ENCODE assay signal across 8 mouse cellular contexts in genomic region chr10:13963908-13964500, GRCm38 (mm10). TPM values are rescaled to one million over a fixed set of nuclear protein-coding genes. Genes with fewer than 3 reads are reported as not detected.
DNase-seq lines count a peak whose midpoint lies in the region; ATAC-seq and TF ChIP-seq lines count a peak whose summit lies in the region.

No protein-coding gene starts in this region.

- H3K36me3 ChIP-seq in kidney, postnatal 0 days (ENCODE audit: insufficient read depth, low read length) = no peaks in the 10 kb centered on the region
- no peaks in the 10 kb centered on the region for H3K36me3 ChIP-seq in hindbrain, embryonic 15.5 days
- H3K36me3 ChIP-seq in midbrain, postnatal 0 days (ENCODE audit: insufficient read depth, low read length) = no peaks in the 10 kb centered on the region

- no peaks in the 10 kb centered on the region for H3K27me3 ChIP-seq in kidney, postnatal 0 days (ENCODE audit: insufficient read depth, low read length)
- no peaks in the 10 kb centered on the region; the same call in 1 of the 2 replicates for H3K27me3 ChIP-seq in hindbrain, embryonic 15.5 days
- H3K27me3 ChIP-seq in midbrain, postnatal 0 days (ENCODE audit: insufficient read depth, low read length) = no peaks in the 10 kb centered on the region

- WGBS in kidney, postnatal 0 days = 14% methylated on average over 8 of the region's 8 CpGs
- 11% methylated on average over 8 of the region's 8 CpGs for WGBS in hindbrain, embryonic 15.5 days
- 7% methylated on average over 8 of the region's 8 CpGs for WGBS in midbrain, postnatal 0 days

- TF ChIP-seq POLR2A in cortical plate, adult 2 months (IDR thresholded peaks at IDR 0.05; ENCODE audit: extremely low read depth, insufficient read depth, low read length) = no peak

- H3K4me2 ChIP-seq in kidney, postnatal 0 days (ENCODE audit: low read length) = peak overlapping the region; percentile 87
- peak overlapping the region; percentile 91 for H3K4me2 ChIP-seq in hindbrain, embryonic 15.5 days
- peak overlapping the region; percentile 99 for H3K4me2 ChIP-seq in midbrain, postnatal 0 days (ENCODE audit: low read depth, low read length, poor library complexity, severe bottlenecking)

- H3K4me1 ChIP-seq in kidney, postnatal 0 days (replicated peaks; ENCODE audit: insufficient read depth, low read length) = no peaks in the 10 kb centered on the region
- no peaks in the 10 kb centered on the region for H3K4me1 ChIP-seq in cortical plate, adult 2 months (ENCODE audit: control insufficient read depth, insufficient read depth, low read length)
- H3K4me1 ChIP-seq in hindbrain, embryonic 15.5 days (replicated peaks) = peaks cover 9% of the 10 kb centered on the region
- no peaks in the 10 kb centered on the region for H3K4me1 ChIP-seq in midbrain, postnatal 0 days (ENCODE audit: insufficient read depth, low read length)

- no peak for TF ChIP-seq CTCF in kidney, postnatal 0 days (IDR thresholded peaks at IDR 0.05; ENCODE audit: low read depth)
- TF ChIP-seq CTCF in cortical plate, adult 2 months (IDR thresholded peaks at IDR 0.05; ENCODE audit: extremely low read depth, insufficient read depth, low read length) = no peak
- no peak for TF ChIP-seq CTCF in midbrain, postnatal 0 days (IDR thresholded peaks at IDR 0.05)

- no peaks in the 10 kb centered on the region for H3K9me3 ChIP-seq in kidney, postnatal 0 days (replicated peaks; ENCODE audit: low read length)
- H3K9me3 ChIP-seq in hindbrain, embryonic 15.5 days = no peaks in the 10 kb centered on the region
- H3K9me3 ChIP-seq in midbrain, postnatal 0 days (ENCODE audit: low read length) = no peaks in the 10 kb centered on the region

- H3K4me3 ChIP-seq in kidney, postnatal 0 days (replicated peaks; ENCODE audit: low read depth, low read length) = peak overlapping the region; percentile 75
- peak overlapping the region; percentile 83 for H3K4me3 ChIP-seq in cortical plate, adult 2 months (ENCODE audit: insufficient read depth, low read length)
- H3K4me3 ChIP-seq in hindbrain, embryonic 15.5 days = peak overlapping the region; percentile 95
- peak overlapping the region; percentile 91 for H3K4me3 ChIP-seq in midbrain, postnatal 0 days (ENCODE audit: low read depth, low read length)

- DNase-seq in kidney, postnatal 0 days (ENCODE audit: low spot score) = peak; percentile 70
- no peak for DNase-seq in kidney, postnatal 14 days
- DNase-seq in midbrain, postnatal 0 days (ENCODE audit: low spot score) = peak; percentile 42
- no peak for DNase-seq in ovary, postnatal 14 days (ENCODE audit: low spot score)
- DNase-seq in frontal cortex, postnatal 25 days (ENCODE audit: low spot score in 2 of 2) = no peak
- DNase-seq in urinary bladder, postnatal 36 days (ENCODE audit: low spot score in 2 of 2) = no peak

- H3K9ac ChIP-seq in kidney, postnatal 0 days (ENCODE audit: low read depth, low read length) = peak overlapping the region; percentile 84
- H3K9ac ChIP-seq in hindbrain, embryonic 15.5 days = peak overlapping the region; percentile 95
- peak overlapping the region; percentile 91; the same call in 1 of the 2 replicates for H3K9ac ChIP-seq in midbrain, postnatal 0 days (replicated peaks; ENCODE audit: low read length, poor library complexity, severe bottlenecking)

- H3K27ac ChIP-seq in kidney, postnatal 0 days = peak overlapping the region; percentile 98
- H3K27ac ChIP-seq in cortical plate, adult 2 months (ENCODE audit: insufficient read depth, low read length) = peak overlapping the region; percentile 99
- H3K27ac ChIP-seq in hindbrain, embryonic 15.5 days (replicated peaks) = peak overlapping the region; percentile 99; the same call in 1 of the 2 replicates
- peak overlapping the region; percentile 98; the same call in 1 of the 2 replicates for H3K27ac ChIP-seq in midbrain, postnatal 0 days (ENCODE audit: low read depth, low read length)

- no peak for ATAC-seq in kidney, postnatal 0 days (replicated peaks; ENCODE audit: low FRiP score, low read depth)
- no peak for ATAC-seq in hindbrain, embryonic 15.5 days (ENCODE audit: low FRiP score, low read depth)
- ATAC-seq in midbrain, postnatal 0 days (ENCODE audit: low FRiP score) = no peak

RNA-seq across cellular contexts. Expression of gene Hivep2, which starts 1.9 kb away (rescaled TPM):
- 3.4 and 4.2 TPM in 2 replicates for polyA plus RNA-seq in kidney, postnatal 0 days (2015; fragmentation: Nextera tagmentation; extraction: Ambion mirVana)
- 101 and 113 TPM in 2 replicates for polyA plus RNA-seq in cortical plate, adult 2 months (2012; rRNA removed)
- polyA plus RNA-seq in hindbrain, embryonic 15.5 days (2015; fragmentation: Nextera tagmentation; extraction: Ambion mirVana) = 10.7 and 11.6 TPM in 2 replicates
- 37.5 and 40.9 TPM in 2 replicates for total RNA-seq in midbrain, postnatal 0 days (2014; rRNA removed)
- 10.6 and 10.8 TPM in 2 replicates for polyA plus RNA-seq in midbrain, postnatal 0 days (2015; fragmentation: Nextera tagmentation; extraction: Ambion mirVana)

Comparison
In these comparisons a context has a peak if more than half of its experiments do, and no peak if none do; other contexts are left out.
1. DNase-seq: peak in kidney, postnatal 0 days (single experiment) and midbrain, postnatal 0 days (single experiment); none in kidney, postnatal 14 days (single experiment), ovary, postnatal 14 days (single experiment), frontal cortex, postnatal 25 days (0 of 2) and urinary bladder, postnatal 36 days (0 of 2).
2. Peak in every context shown above with its lines, with median percentiles within 50 percentile points of each other: H3K27ac ChIP-seq, H3K4me2 ChIP-seq, H3K4me3 ChIP-seq and H3K9ac ChIP-seq.